Comparison of ENCODE assay signal across 9 mouse cellular contexts in the genomic region with DNA sequence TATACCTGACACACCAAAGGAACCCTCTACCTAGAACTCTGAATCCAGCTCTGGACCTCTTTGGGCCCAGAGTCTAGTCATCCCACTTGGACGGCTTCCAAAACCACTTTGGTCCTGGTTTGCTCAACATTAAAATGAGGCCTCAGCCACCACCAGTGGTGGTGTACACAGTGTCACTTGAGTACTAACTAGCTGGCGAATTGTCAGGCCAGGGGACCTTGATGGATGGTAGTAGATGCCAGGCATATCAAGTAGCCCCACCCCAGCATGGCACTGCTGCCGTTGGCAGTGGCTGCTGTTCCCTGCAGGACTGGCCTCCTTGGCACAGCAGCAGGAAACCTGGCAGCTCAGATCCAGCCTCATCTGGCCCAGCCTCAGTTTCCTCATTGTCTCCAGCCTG. TPM values are rescaled to one million over a fixed set of nuclear protein-coding genes. Genes with fewer than 3 reads are reported as not detected.
A peak's percentile ranks its signal among the peaks of the same experiment; 100 is the strongest.
DNase-seq lines count a peak whose midpoint lies in the region; ATAC-seq lines count a peak whose summit lies in the region.
"Had no signal": no experiment of that assay in that cellular context is flagged by ENCODE, and none has a peak within 500 bp of the region (broad histone marks: within the 10 kb centered on the region; RNA-seq: fewer than 3 reads in every experiment).

No protein-coding gene starts in this region.

- DNase-seq in cerebellum, adult 11-12 months = peak; percentile 34
- DNase-seq in cerebellum, postnatal 4 days (ENCODE audit: low spot score in 2 of 2) = no peak
- peak; percentile 62 for DNase-seq in layer of hippocampus, adult 11-12 months (ENCODE audit: low spot score)
- DNase-seq in layer of hippocampus, adult 9-10 months (ENCODE audit: low spot score) = no peak
- DNase-seq in lung, postnatal 36 days = peak; percentile 79
- no peak for DNase-seq in ovary, adult 18-20 months (ENCODE audit: low spot score)

- 0 out of 2 replicates have a peak, but pooled peaks have one; percentile 23 for ATAC-seq in common myeloid progenitor, adult 5-6 weeks (replicated peaks; ENCODE audit: low read depth, poor library complexity, severe bottlenecking)
- ATAC-seq in erythroblast, adult 5-6 weeks (replicated peaks; ENCODE audit: low FRiP score, poor library complexity, severe bottlenecking) = no peak
- ATAC-seq: forebrain, embryonic 16.5 days had no signal

RNA-seq across cellular contexts. Expression of a gene that starts 36.3 kb away (rescaled TPM):
- 9.0 and 17.3 TPM in 2 replicates for total RNA-seq in common myeloid progenitor, adult 5-6 weeks (2017)
- total RNA-seq in erythroblast, adult 5-6 weeks (2015; ENCODE audit: low replicate concordance) = 50.7 and 52.0 TPM in 2 replicates
- total RNA-seq in erythroblast, adult 5-6 weeks (2017; ENCODE audit: low replicate concordance) = 53.8 and 57.6 TPM in 2 replicates

RNA-seq across cellular contexts. Expression of a gene that starts 40.0 kb away (rescaled TPM):
- total RNA-seq in common myeloid progenitor, adult 5-6 weeks (2017) = 45.3 and 49.2 TPM in 2 replicates
- total RNA-seq in erythroblast, adult 5-6 weeks (2015; ENCODE audit: low replicate concordance) = 11.0 and 17.8 TPM in 2 replicates
- 12.3 and 14.7 TPM in 2 replicates for total RNA-seq in erythroblast, adult 5-6 weeks (2017; ENCODE audit: low replicate concordance)

RNA-seq across cellular contexts. Expression of a gene that starts 58.8 kb away (rescaled TPM):
- total RNA-seq in common myeloid progenitor, adult 5-6 weeks (2017) = not detected in 2 replicates
- total RNA-seq in erythroblast, adult 5-6 weeks (2015; ENCODE audit: low replicate concordance) = 1.0 TPM in 1 of 2 replicates, not detected in the other
- total RNA-seq in erythroblast, adult 5-6 weeks (2017; ENCODE audit: low replicate concordance) = 0.28 and 1.1 TPM in 2 replicates

Comparison
In these comparisons a context has a peak if more than half of its experiments do, and no peak if none do; other contexts are left out.
1. DNase-seq: peak in cerebellum, adult 11-12 months (single experiment), layer of hippocampus, adult 11-12 months (single experiment) and lung, postnatal 36 days (single experiment); none in cerebellum, postnatal 4 days (0 of 2), layer of hippocampus, adult 9-10 months (single experiment) and ovary, adult 18-20 months (single experiment).